Mouse (Mus musculus) heart, postnatal 0 days (tissue): ENCODE results near the gene Ntpcr.

ENCODE experiments used
- CTCF ChIP-seq: IDR thresholded peaks from 2 replicates; pipeline ENCODE4 v1.5.1; 2016; ENCODE audit warnings: antibody characterized with exemption, control low read depth, low read depth
- EP300 ChIP-seq: IDR thresholded peaks from 2 replicates; pipeline ENCODE4 v1.6.1; 2016; ENCODE audit warnings: antibody characterized with exemption, low read depth

- TF ChIP-seq CTCF (no peak), EP300 (no peak)
Observed at GRCm38 (mm10) chr8:125690166-125690915, 39.4 kb upstream of the Ntpcr start.
